Mouse (Mus musculus): ENCODE measurements at regions not wholly inside any gene's neighbourhood (a gene's known extent, or its start where the extent isn't known, plus 50 kb on each side); places are given as distances from the start of the nearest gene placed in this dataset.

DNA sequence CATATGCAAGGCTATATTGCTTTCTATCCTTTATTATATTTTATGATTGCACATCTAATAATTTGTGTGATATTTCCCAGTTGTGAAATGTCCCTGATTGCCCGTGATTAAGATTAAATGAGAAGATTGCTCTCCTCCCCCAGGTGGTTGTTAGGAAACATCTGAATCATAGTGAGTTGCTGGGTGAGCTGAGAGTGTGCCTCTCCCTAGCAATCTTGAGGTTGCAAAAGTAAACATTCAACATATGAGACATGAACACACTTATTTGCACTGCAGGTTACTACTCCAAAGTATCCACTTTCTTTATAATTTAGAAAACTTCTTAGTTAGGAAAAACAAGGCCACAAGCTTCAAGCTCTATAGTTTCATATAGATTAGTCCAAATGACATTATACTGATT, 899.6 kb upstream of the Acvr2a start:
- ATAC-seq (ENCODE audit: low FRiP score) = no peak

DNA sequence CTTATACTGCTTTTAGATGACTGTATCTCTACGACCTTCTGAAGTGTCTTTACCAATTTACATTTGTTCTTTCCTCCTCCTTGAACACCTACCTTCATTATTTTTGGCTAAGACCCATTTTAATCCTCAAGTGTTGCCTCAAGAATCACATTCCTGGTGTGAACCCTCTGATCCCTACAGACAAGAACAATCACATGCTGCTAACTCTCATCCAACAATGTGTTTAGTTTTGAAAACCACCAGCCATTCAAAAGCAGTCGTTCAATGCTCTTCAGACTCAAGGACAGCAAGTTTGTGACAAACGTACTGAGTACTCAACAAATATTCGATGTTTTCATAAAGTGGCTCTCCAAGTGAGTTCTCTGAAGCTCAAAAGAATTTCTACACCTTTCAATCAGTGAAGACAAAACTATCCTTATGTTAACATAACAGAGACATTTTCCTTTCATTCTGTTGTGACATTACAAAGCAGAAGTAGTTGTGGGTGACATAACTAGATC, 898.9 kb upstream of the Acvr2a start:
- Histone ChIP-seq H3K9ac (replicated peaks; ENCODE audit: low read length, poor library complexity, severe bottlenecking) (no peak overlapping the region), H3K36me3 (ENCODE audit: insufficient read depth, low read length) (no peaks in the 10 kb centered on the region), H3K4me3 (ENCODE audit: low read depth, low read length) (no peak overlapping the region), H3K4me1 (ENCODE audit: insufficient read depth, low read length) (no peaks in the 10 kb centered on the region), H3K27me3 (ENCODE audit: insufficient read depth, low read length) (no peaks in the 10 kb centered on the region), H3K9me3 (ENCODE audit: low read length) (no peaks in the 10 kb centered on the region), H3K4me2 (ENCODE audit: low read depth, low read length, poor library complexity, severe bottlenecking) (no peak overlapping the region), H3K27ac (ENCODE audit: low read depth, low read length) (no peak overlapping the region)
- ATAC-seq (ENCODE audit: low FRiP score) = no peak
- no peak for DNase-seq (ENCODE audit: low spot score)
- TF ChIP-seq CTCF (IDR thresholded peaks at IDR 0.05) = no peak
- 74% methylated on average over 4 of the region's 4 CpGs for WGBS

More for the DNA sequence above, 899.6 kb upstream of the Acvr2a start:
- H3K9me3 ChIP-seq (ENCODE audit: low read length) = no peaks in the 10 kb centered on the region
- no peak overlapping the region for H3K9ac ChIP-seq (replicated peaks; ENCODE audit: low read length, poor library complexity, severe bottlenecking)
- H3K27ac ChIP-seq (ENCODE audit: low read depth, low read length) = no peak overlapping the region
- no peak overlapping the region for H3K4me2 ChIP-seq (ENCODE audit: low read depth, low read length, poor library complexity, severe bottlenecking)
- H3K4me3 ChIP-seq (ENCODE audit: low read depth, low read length) = no peak overlapping the region
- H3K4me1 ChIP-seq (ENCODE audit: insufficient read depth, low read length) = no peaks in the 10 kb centered on the region
- 76% methylated on average over 1 of the region's 1 CpGs for WGBS
- no peak for TF ChIP-seq CTCF (IDR thresholded peaks at IDR 0.05)
- no peak for DNase-seq (ENCODE audit: low spot score)
- no peaks in the 10 kb centered on the region for H3K27me3 ChIP-seq (ENCODE audit: insufficient read depth, low read length)
- no peaks in the 10 kb centered on the region for H3K36me3 ChIP-seq (ENCODE audit: insufficient read depth, low read length)

DNA sequence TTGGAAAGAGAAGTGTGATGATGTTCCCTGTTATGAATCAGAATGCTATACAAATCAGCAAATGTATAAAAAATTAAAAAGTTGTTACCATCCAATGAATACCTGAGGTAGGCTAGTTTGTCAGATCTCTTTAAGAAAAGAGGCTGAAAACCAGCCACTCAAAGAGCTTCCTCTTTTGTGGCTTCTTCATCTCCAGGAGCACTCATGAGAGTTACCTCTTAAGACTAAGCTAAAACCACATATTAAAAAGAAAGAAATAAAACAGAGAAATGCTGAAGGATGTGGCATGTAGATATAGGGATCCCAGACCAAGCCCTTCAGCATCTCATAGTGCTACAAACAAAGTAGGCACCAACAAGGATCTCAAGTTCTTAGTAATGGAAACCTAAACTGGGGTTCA, 890.9 kb upstream of the Acvr2a start:
- TF ChIP-seq CTCF (IDR thresholded peaks at IDR 0.05) = no peak
- Histone ChIP-seq H3K4me2 (ENCODE audit: low read depth, low read length, poor library complexity, severe bottlenecking) (no peak overlapping the region), H3K36me3 (ENCODE audit: insufficient read depth, low read length) (no peaks in the 10 kb centered on the region), H3K4me3 (ENCODE audit: low read depth, low read length) (no peak overlapping the region), H3K27ac (ENCODE audit: low read depth, low read length) (no peak overlapping the region), H3K9me3 (ENCODE audit: low read length) (no peaks in the 10 kb centered on the region), H3K27me3 (ENCODE audit: insufficient read depth, low read length) (no peaks in the 10 kb centered on the region), H3K9ac (replicated peaks; ENCODE audit: low read length, poor library complexity, severe bottlenecking) (no peak overlapping the region), H3K4me1 (ENCODE audit: insufficient read depth, low read length) (no peaks in the 10 kb centered on the region)
- ATAC-seq (ENCODE audit: low FRiP score) = no peak
- no peak for DNase-seq (ENCODE audit: low spot score)

DNA sequence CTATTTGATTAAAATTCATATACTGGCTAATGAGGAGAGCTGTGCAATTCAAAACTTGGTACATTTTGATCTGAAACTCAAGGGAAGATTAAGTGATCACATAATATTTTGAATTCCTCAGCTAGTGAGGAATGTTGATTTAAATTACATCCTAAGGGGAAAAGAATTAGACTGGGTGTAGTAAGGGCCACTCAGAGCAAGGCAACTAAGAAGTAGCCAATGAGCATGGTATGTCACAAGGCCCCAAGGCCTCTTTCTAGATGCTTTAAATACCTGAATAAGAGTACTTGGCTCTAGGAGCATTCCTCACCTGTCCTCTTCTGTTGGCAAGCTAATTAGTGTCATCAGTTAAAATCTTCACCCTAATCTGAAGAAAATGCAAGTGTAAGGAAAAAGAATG, 887.3 kb upstream of the Acvr2a start:
- H3K4me2 ChIP-seq (ENCODE audit: low read depth, low read length, poor library complexity, severe bottlenecking) = no peak overlapping the region
- no peaks in the 10 kb centered on the region for H3K36me3 ChIP-seq (ENCODE audit: insufficient read depth, low read length)
- no peak overlapping the region for H3K4me3 ChIP-seq (ENCODE audit: low read depth, low read length)
- no peaks in the 10 kb centered on the region for H3K27me3 ChIP-seq (ENCODE audit: insufficient read depth, low read length)
- H3K4me1 ChIP-seq (ENCODE audit: insufficient read depth, low read length) = no peaks in the 10 kb centered on the region
- no peak for DNase-seq (ENCODE audit: low spot score)
- H3K27ac ChIP-seq (ENCODE audit: low read depth, low read length) = no peak overlapping the region
- H3K9ac ChIP-seq (replicated peaks; ENCODE audit: low read length, poor library complexity, severe bottlenecking) = no peak overlapping the region
- no peaks in the 10 kb centered on the region for H3K9me3 ChIP-seq (ENCODE audit: low read length)
- no peak for ATAC-seq (ENCODE audit: low FRiP score)
- no peak for TF ChIP-seq CTCF (IDR thresholded peaks at IDR 0.05)

DNA sequence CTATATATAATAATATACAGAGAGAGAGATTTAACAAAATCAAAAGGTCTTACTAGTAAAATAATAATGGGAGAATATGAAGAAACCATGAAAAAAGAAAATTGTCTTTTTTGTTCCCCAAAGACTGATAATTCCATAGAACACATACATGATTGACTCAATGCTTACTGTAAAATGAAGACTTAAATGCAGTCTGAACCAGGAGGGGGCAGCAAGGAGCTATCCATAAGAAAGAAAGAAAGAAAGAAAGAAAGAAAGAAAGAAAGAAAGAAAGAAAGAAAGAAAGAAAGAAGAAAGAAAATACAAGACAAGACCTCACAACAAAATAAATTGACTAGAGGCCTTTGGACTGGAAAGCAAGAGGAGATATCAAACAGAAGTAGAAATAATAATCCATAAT, 868.8 kb upstream of the Acvr2a start:
- Histone ChIP-seq H3K4me3 (ENCODE audit: low read depth, low read length) (no peak overlapping the region), H3K4me2 (ENCODE audit: low read depth, low read length, poor library complexity, severe bottlenecking) (no peak overlapping the region), H3K9ac (replicated peaks; ENCODE audit: low read length, poor library complexity, severe bottlenecking) (no peak overlapping the region), H3K4me1 (ENCODE audit: insufficient read depth, low read length) (no peaks in the 10 kb centered on the region), H3K27me3 (ENCODE audit: insufficient read depth, low read length) (no peaks in the 10 kb centered on the region), H3K9me3 (ENCODE audit: low read length) (no peaks in the 10 kb centered on the region), H3K36me3 (ENCODE audit: insufficient read depth, low read length) (no peaks in the 10 kb centered on the region), H3K27ac (ENCODE audit: low read depth, low read length) (no peak overlapping the region)
- peak; percentile 9 for DNase-seq (ENCODE audit: low spot score)
- no peak for ATAC-seq (ENCODE audit: low FRiP score)
- TF ChIP-seq CTCF (IDR thresholded peaks at IDR 0.05) = peak; percentile 34; the same call in 1 of the 2 replicates

DNA sequence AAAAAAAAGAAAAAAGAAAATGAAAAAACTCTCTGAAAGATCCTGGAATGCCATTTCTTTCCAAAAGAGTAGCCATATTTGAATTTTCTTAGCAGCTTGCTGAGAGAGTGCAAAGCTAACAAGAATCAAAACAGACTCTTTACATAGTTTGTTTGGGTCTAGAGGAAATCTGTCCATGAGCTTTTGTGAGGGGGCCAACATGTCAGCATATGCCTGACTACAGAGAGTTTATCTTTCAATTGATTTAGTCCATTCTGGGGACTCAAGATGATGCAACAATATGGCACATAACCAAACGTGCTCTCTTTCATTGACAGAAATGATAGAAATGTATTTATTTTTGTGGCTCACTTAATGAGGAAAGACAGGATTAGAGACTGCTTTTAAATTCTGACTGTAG, 822.8 kb upstream of the Acvr2a start:
- no peaks in the 10 kb centered on the region for H3K36me3 ChIP-seq (ENCODE audit: insufficient read depth, low read length)
- no peak overlapping the region for H3K27ac ChIP-seq (ENCODE audit: low read depth, low read length)
- no peaks in the 10 kb centered on the region for H3K9me3 ChIP-seq (ENCODE audit: low read length)
- no peak overlapping the region for H3K9ac ChIP-seq (replicated peaks; ENCODE audit: low read length, poor library complexity, severe bottlenecking)
- H3K27me3 ChIP-seq (ENCODE audit: insufficient read depth, low read length) = no peaks in the 10 kb centered on the region
- ATAC-seq (ENCODE audit: low FRiP score) (no peak), DNase-seq (ENCODE audit: low spot score) (no peak)
- TF ChIP-seq CTCF (IDR thresholded peaks at IDR 0.05) = no peak
- 66% methylated on average over 1 of the region's 1 CpGs for WGBS
- no peak overlapping the region for H3K4me3 ChIP-seq (ENCODE audit: low read depth, low read length)
- H3K4me1 ChIP-seq (ENCODE audit: insufficient read depth, low read length) = no peaks in the 10 kb centered on the region
- no peak overlapping the region for H3K4me2 ChIP-seq (ENCODE audit: low read depth, low read length, poor library complexity, severe bottlenecking)
